Mouse (Mus musculus): ENCODE measurements at regions not wholly inside any gene's neighbourhood (a gene's known extent, or its start where the extent isn't known, plus 50 kb on each side); places are given as distances from the start of the nearest gene placed in this dataset.

- no peaks in the 10 kb centered on the region for H3K36me3 ChIP-seq (ENCODE audit: control insufficient read depth, insufficient read depth)
- no peak overlapping the region for H3K4me3 ChIP-seq
- TF ChIP-seq POLR2A (IDR thresholded peaks at IDR 0.05; ENCODE audit: insufficient read length, low read depth) (no peak), USF1 (IDR thresholded peaks at IDR 0.05; ENCODE audit: low read depth) (no peak), E2F4 (IDR thresholded peaks at IDR 0.05; ENCODE audit: insufficient read depth) (no peak), TCF12 (IDR thresholded peaks at IDR 0.05; ENCODE audit: insufficient read depth, poor library complexity, severe bottlenecking) (no peak), SRF (IDR thresholded peaks at IDR 0.05; ENCODE audit: control insufficient read depth, insufficient read length, low read depth) (no peak)
- no peak overlapping the region for H3ac ChIP-seq (ENCODE audit: control insufficient read depth, insufficient read length)
- no peak overlapping the region for H3K4me2 ChIP-seq (ENCODE audit: low read depth)
- H3K27me3 ChIP-seq (ENCODE audit: control insufficient read depth, insufficient read depth, insufficient read length) = no peaks in the 10 kb centered on the region
- H3K79me2 ChIP-seq (ENCODE audit: control insufficient read depth, insufficient read depth) = no peaks in the 10 kb centered on the region
Measured at GRCm38 (mm10) chr15:50271646-50272045, 3613.1 kb upstream of the Gm7489 start.

DNA sequence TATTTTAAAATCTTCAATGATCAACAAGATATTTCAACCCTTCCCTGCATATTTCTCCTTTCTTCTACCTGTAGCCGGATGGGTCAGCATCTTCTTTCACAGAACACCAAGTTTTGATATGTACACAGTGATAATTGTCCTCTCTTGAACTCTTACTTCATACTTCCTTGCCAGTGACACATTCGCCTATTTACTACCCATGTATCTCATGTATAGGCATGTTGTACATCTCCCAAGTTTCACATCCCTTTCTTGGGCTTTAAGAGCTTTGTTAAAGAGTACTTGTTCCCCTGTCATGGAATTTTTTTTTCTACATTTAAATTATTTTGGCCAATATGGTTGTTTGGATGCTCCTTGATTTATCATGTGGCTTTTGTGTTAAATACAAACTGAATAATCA lies 3602.1 kb upstream of the Gm7489 start:
- H3K27me3 ChIP-seq (ENCODE audit: control insufficient read depth, insufficient read depth, insufficient read length) = no peaks in the 10 kb centered on the region
- H3K4me3 ChIP-seq = no peak overlapping the region
- H3K36me3 ChIP-seq (ENCODE audit: control insufficient read depth, insufficient read depth) = no peaks in the 10 kb centered on the region
- no peak for TF ChIP-seq E2F4 (IDR thresholded peaks at IDR 0.05; ENCODE audit: insufficient read depth)
- TF ChIP-seq TCF12 (IDR thresholded peaks at IDR 0.05; ENCODE audit: insufficient read depth, poor library complexity, severe bottlenecking) = no peak
- TF ChIP-seq SRF (IDR thresholded peaks at IDR 0.05; ENCODE audit: control insufficient read depth, insufficient read length, low read depth) = no peak
- no peak for TF ChIP-seq USF1 (IDR thresholded peaks at IDR 0.05; ENCODE audit: low read depth)
- TF ChIP-seq CEBPB (IDR thresholded peaks at IDR 0.05; ENCODE audit: insufficient read depth, poor library complexity, severe bottlenecking) = no peak
- no peak for TF ChIP-seq MYOD1 (IDR thresholded peaks at IDR 0.05; ENCODE audit: control insufficient read depth in 1 of 3, insufficient read length in 2 of 3, low read depth in 2 of 3)
- no peak overlapping the region for H3K4me2 ChIP-seq (ENCODE audit: low read depth)
- H3K79me2 ChIP-seq (ENCODE audit: control insufficient read depth, insufficient read depth) = no peaks in the 10 kb centered on the region
- H3ac ChIP-seq (ENCODE audit: control insufficient read depth, insufficient read length) = no peak overlapping the region

DNA sequence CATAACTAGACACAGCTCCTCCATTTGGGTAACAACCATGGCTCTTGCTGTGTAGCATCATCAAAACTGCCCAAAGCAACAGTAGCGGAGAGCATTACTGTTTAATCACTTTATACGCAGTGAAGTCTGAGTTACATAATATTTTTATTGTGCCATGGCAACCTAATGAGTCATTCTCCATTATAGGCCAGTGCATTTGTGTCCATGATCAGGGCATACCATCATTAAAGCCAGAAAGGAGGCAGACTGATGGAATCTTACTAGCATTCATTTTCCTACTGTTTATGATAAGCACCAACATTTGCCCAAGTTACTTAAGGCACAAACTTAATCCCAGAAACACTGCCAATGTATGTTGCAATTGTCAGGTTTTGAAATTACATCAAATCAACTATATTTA lies 3601.2 kb upstream of the Gm7489 start:
- Histone ChIP-seq H3K79me2 (ENCODE audit: control insufficient read depth, insufficient read depth) (no peaks in the 10 kb centered on the region), H3K4me3 (no peak overlapping the region), H3K27me3 (ENCODE audit: control insufficient read depth, insufficient read depth, insufficient read length) (no peaks in the 10 kb centered on the region), H3K4me2 (ENCODE audit: low read depth) (no peak overlapping the region), H3K36me3 (ENCODE audit: control insufficient read depth, insufficient read depth) (no peaks in the 10 kb centered on the region), H3ac (ENCODE audit: control insufficient read depth, insufficient read length) (no peak overlapping the region)
- TF ChIP-seq POLR2A (IDR thresholded peaks at IDR 0.05; ENCODE audit: insufficient read length, low read depth) (no peak), MYOG (IDR thresholded peaks at IDR 0.05; ENCODE audit: control insufficient read depth in 1 of 3, insufficient read depth in 1 of 3, insufficient read length in 2 of 3, low read depth in 2 of 3) (no peak), TCF3 (IDR thresholded peaks at IDR 0.05; ENCODE audit: insufficient read length, low read depth) (no peak), MAX (IDR thresholded peaks at IDR 0.05; ENCODE audit: low read depth) (no peak), MYOD1 (IDR thresholded peaks at IDR 0.05; ENCODE audit: control insufficient read depth in 1 of 3, insufficient read length in 2 of 3, low read depth in 2 of 3) (no peak), CEBPB (IDR thresholded peaks at IDR 0.05; ENCODE audit: insufficient read depth, poor library complexity, severe bottlenecking) (no peak), E2F4 (IDR thresholded peaks at IDR 0.05; ENCODE audit: insufficient read depth) (no peak)

GRCm38 (mm10) chr15:50301831-50302230 lies 3582.9 kb upstream of the Gm7489 start:
- no peaks in the 10 kb centered on the region for H3K36me3 ChIP-seq (ENCODE audit: control insufficient read depth, insufficient read depth)
- no peak overlapping the region for H3K4me2 ChIP-seq (ENCODE audit: low read depth)
- H3K79me2 ChIP-seq (ENCODE audit: control insufficient read depth, insufficient read depth) = no peaks in the 10 kb centered on the region
- TF ChIP-seq MAX (IDR thresholded peaks at IDR 0.05; ENCODE audit: low read depth) = no peak
- no peak overlapping the region for H3ac ChIP-seq (ENCODE audit: control insufficient read depth, insufficient read length)
- no peaks in the 10 kb centered on the region for H3K27me3 ChIP-seq (ENCODE audit: control insufficient read depth, insufficient read depth, insufficient read length)
- H3K4me3 ChIP-seq = no peak overlapping the region

- Histone ChIP-seq H3ac (ENCODE audit: control insufficient read depth, insufficient read length) (no peak overlapping the region), H3K27me3 (ENCODE audit: control insufficient read depth, insufficient read depth, insufficient read length) (no peaks in the 10 kb centered on the region), H3K4me2 (ENCODE audit: low read depth) (no peak overlapping the region), H3K4me3 (no peak overlapping the region), H3K36me3 (ENCODE audit: control insufficient read depth, insufficient read depth) (no peaks in the 10 kb centered on the region), H3K79me2 (ENCODE audit: control insufficient read depth, insufficient read depth) (no peaks in the 10 kb centered on the region)
- TF ChIP-seq POLR2AphosphoS2 (IDR thresholded peaks at IDR 0.05; ENCODE audit: insufficient read length, low read depth) = no peak
- TF ChIP-seq TCF3 (IDR thresholded peaks at IDR 0.05; ENCODE audit: insufficient read length, low read depth) = no peak
- TF ChIP-seq E2F4 (IDR thresholded peaks at IDR 0.05; ENCODE audit: insufficient read depth) = no peak
- TF ChIP-seq POLR2A (IDR thresholded peaks at IDR 0.05; ENCODE audit: insufficient read length, low read depth) = no peak
- TF ChIP-seq TCF12 (IDR thresholded peaks at IDR 0.05; ENCODE audit: insufficient read depth, poor library complexity, severe bottlenecking) = no peak
Measured at GRCm38 (mm10) chr15:50304085-50304484, 3580.6 kb upstream of the Gm7489 start.

DNA sequence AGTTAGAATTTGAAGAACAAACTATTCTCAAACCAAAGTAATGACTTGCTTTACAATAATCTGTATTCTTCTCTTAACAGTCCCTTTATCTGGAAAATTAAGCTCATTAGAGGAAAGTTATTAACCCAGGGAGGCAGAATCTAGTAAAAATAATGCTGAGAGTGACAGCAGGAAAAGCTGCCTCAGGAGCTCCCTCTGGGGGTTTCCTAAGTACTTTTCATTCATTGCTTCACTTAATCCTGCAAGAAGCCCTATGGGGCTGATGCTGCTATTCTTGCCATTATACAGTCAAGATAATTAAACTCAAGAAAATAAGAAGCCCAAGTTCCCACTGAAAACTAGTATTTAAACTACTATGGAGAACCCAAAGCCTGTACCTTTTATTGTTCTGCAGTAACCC lies 3563.9 kb upstream of the Gm7489 start:
- no peak for TF ChIP-seq POLR2AphosphoS2 (IDR thresholded peaks at IDR 0.05; ENCODE audit: insufficient read length, low read depth)
- TF ChIP-seq CEBPB (IDR thresholded peaks at IDR 0.05; ENCODE audit: insufficient read depth, poor library complexity, severe bottlenecking) = no peak
- TF ChIP-seq SRF (IDR thresholded peaks at IDR 0.05; ENCODE audit: control insufficient read depth, insufficient read length, low read depth) = no peak
- no peak for TF ChIP-seq TCF12 (IDR thresholded peaks at IDR 0.05; ENCODE audit: insufficient read depth, poor library complexity, severe bottlenecking)
- TF ChIP-seq E2F4 (IDR thresholded peaks at IDR 0.05; ENCODE audit: insufficient read depth) = no peak
- no peak for TF ChIP-seq MYOD1 (IDR thresholded peaks at IDR 0.05; ENCODE audit: control insufficient read depth in 1 of 3, insufficient read length in 2 of 3, low read depth in 2 of 3)
- H3K36me3 ChIP-seq (ENCODE audit: control insufficient read depth, insufficient read depth) = no peaks in the 10 kb centered on the region
- H3K27me3 ChIP-seq (ENCODE audit: control insufficient read depth, insufficient read depth, insufficient read length) = no peaks in the 10 kb centered on the region
- no peak overlapping the region for H3K4me2 ChIP-seq (ENCODE audit: low read depth)
- no peak overlapping the region for H3K4me3 ChIP-seq
- H3K79me2 ChIP-seq (ENCODE audit: control insufficient read depth, insufficient read depth) = no peaks in the 10 kb centered on the region
- H3ac ChIP-seq (ENCODE audit: control insufficient read depth, insufficient read length) = no peak overlapping the region

All from myocyte (in vitro differentiated cells).